Mouse (Mus musculus) MEL (cell line): ENCODE data around the gene Elk4. TPM values are rescaled to one million over a fixed set of nuclear protein-coding genes. Genes with fewer than 3 reads are reported as not detected.

Experiments
- DNase-seq: peaks from one replicate; pipeline ENCODE4 v3.0.0; 2011; ENCODE audit warnings: low read depth, low spot score
- H3K27ac ChIP-seq: 2 replicates; pipeline ENCODE4 v1.5.1; 2012; ENCODE audit warnings: low read depth, mild to moderate bottlenecking, control low read depth, low read length, moderate library complexity; ENCODE audit not compliant: control insufficient read depth
- H3K27me3 ChIP-seq, 2 experiments: fragments of 150-350 bp in 1 of 2; sonication (generic) in 1 of 2; 2 replicates each; pipeline ENCODE4 v1.6.1; 2012; ENCODE audit warnings: low read length in 2 of 2, mild to moderate bottlenecking in 2 of 2, improper control_type of control experiment in 1 of 2, moderate library complexity in 1 of 2; ENCODE audit not compliant: insufficient read depth in 2 of 2, control insufficient read depth in 1 of 2
- H3K36me3 ChIP-seq, 2 experiments: 2 replicates each; pipeline ENCODE4 v1.6.1; 2012 to 2014; ENCODE audit warnings: low read length in 2 of 2, improper control_type of control experiment in 1 of 2, inconsistent platforms in 1 of 2, mild to moderate bottlenecking in 1 of 2; ENCODE audit not compliant: insufficient read depth in 2 of 2, control insufficient read depth in 1 of 2
- H3K4me1 ChIP-seq, 2 experiments: fragments of 150-350 bp in 1 of 2; sonication (generic) in 1 of 2; 2 replicates each; pipeline ENCODE4 v1.6.1; 2012; ENCODE audit warnings: low read length in 2 of 2, improper control_type of control experiment in 1 of 2, mild to moderate bottlenecking in 1 of 2; ENCODE audit not compliant: insufficient read depth in 2 of 2, control insufficient read depth in 1 of 2
- H3K4me3 ChIP-seq, 2 experiments: fragments of 150-350 bp in 1 of 2; sonication (generic) in 1 of 2; 2 replicates each; pipeline ENCODE4 v1.5.1; 2012; ENCODE audit warnings: low read depth in 2 of 2, low read length in 2 of 2, mild to moderate bottlenecking in 2 of 2, moderate library complexity in 2 of 2, control low read depth in 1 of 2, improper control_type of control experiment in 1 of 2; ENCODE audit not compliant: control insufficient read depth in 1 of 2, insufficient read depth in 1 of 2
- H3K79me2 ChIP-seq: 2 replicates; pipeline ENCODE4 v1.6.1; 2012; ENCODE audit warnings: mild to moderate bottlenecking, low read length, moderate library complexity; ENCODE audit not compliant: control insufficient read depth, poor library complexity, insufficient read depth
- H3K9ac ChIP-seq: 2 replicates; pipeline ENCODE4 v1.6.1; 2012; ENCODE audit warnings: low read depth, mild to moderate bottlenecking, control low read depth, low read length, moderate library complexity; ENCODE audit not compliant: control insufficient read depth, poor library complexity, severe bottlenecking
- H3K9me3 ChIP-seq: fragments of 150-350 bp; sonication (generic); replicated peaks from 2 replicates; pipeline ENCODE4 v1.6.1; 2012; ENCODE audit warnings: mild to moderate bottlenecking, low read length, improper control_type of control experiment, moderate library complexity; ENCODE audit not compliant: insufficient read depth
- BHLHE40 ChIP-seq: IDR thresholded peaks from 2 replicates; pipeline ENCODE4 v1.6.1; 2012; ENCODE audit warnings: low read depth, mild to moderate bottlenecking, inconsistent platforms, low read length, improper control_type of control experiment, borderline replicate concordance
- CHD2 ChIP-seq: IDR thresholded peaks from 2 replicates; pipeline ENCODE4 v1.6.1; 2011; ENCODE audit warnings: low read length, improper control_type of control experiment
- CTCF ChIP-seq, 3 experiments: IDR thresholded peaks in 2 of 3; conservative IDR thresholded peaks in 1 of 3; 2 replicates each; pipeline ENCODE4 v1.5.1; 2011 to 2012; ENCODE audit warnings: low read length in 3 of 3, low read depth in 2 of 3, mild to moderate bottlenecking in 2 of 3, improper control_type of control experiment in 1 of 3, inconsistent platforms in 1 of 3, mixed read lengths in 1 of 3, moderate library complexity in 1 of 3; ENCODE audit not compliant: control insufficient read depth in 1 of 3, insufficient read depth in 1 of 3, poor library complexity in 1 of 3, severe bottlenecking in 1 of 3
- E2F4 ChIP-seq: IDR thresholded peaks from 2 replicates; pipeline ENCODE4 v1.6.1; 2011; ENCODE audit warnings: low read depth, low read length, improper control_type of control experiment, borderline replicate concordance
- EP300 ChIP-seq, 2 experiments: IDR thresholded peaks; 2 replicates each; pipeline ENCODE4 v1.6.1; 2011; ENCODE audit warnings: improper control_type of control experiment in 2 of 2, low read length in 2 of 2, low read depth in 1 of 2, mild to moderate bottlenecking in 1 of 2
- GATA1 ChIP-seq: IDR thresholded peaks from 2 replicates; pipeline ENCODE4 v1.6.1; 2011; ENCODE audit warnings: low read depth, low read length, improper control_type of control experiment
- HCFC1 ChIP-seq: IDR thresholded peaks from 2 replicates; pipeline ENCODE4 v1.6.1; 2012; ENCODE audit warnings: low read depth, mild to moderate bottlenecking, inconsistent platforms, low read length, improper control_type of control experiment, moderate library complexity
- MYB ChIP-seq: IDR thresholded peaks from 2 replicates; pipeline ENCODE4 v1.6.1; 2011; ENCODE audit warnings: mild to moderate bottlenecking, low read depth, low read length, improper control_type of control experiment
- MYC ChIP-seq: IDR thresholded peaks from 2 replicates; pipeline ENCODE4 v1.6.1; 2011; ENCODE audit warnings: low read depth, mild to moderate bottlenecking, low read length, improper control_type of control experiment, moderate library complexity
- POLR2A ChIP-seq, 2 experiments: IDR thresholded peaks; 2 replicates each; pipeline ENCODE4 v1.6.1; 2011 to 2012; ENCODE audit warnings: low read length in 2 of 2, mild to moderate bottlenecking in 2 of 2, control low read depth in 1 of 2, improper control_type of control experiment in 1 of 2, low read depth in 1 of 2, moderate library complexity in 1 of 2; ENCODE audit not compliant: control insufficient read depth in 1 of 2, insufficient read depth in 1 of 2, poor library complexity in 1 of 2
- POLR2AphosphoS2 ChIP-seq: IDR thresholded peaks from 2 replicates; pipeline ENCODE4 v1.6.1; 2011; ENCODE audit warnings: low read length, improper control_type of control experiment
- POLR2AphosphoS5 ChIP-seq: IDR thresholded peaks from 2 replicates; pipeline ENCODE4 v1.6.1; 2012; ENCODE audit warnings: low read depth, borderline replicate concordance, mild to moderate bottlenecking, inconsistent platforms, low read length, moderate library complexity, mixed read lengths
- RCOR1 ChIP-seq: IDR thresholded peaks from 2 replicates; pipeline ENCODE4 v1.6.1; 2012; ENCODE audit warnings: low read depth, mild to moderate bottlenecking, inconsistent platforms, low read length, improper control_type of control experiment
- TAL1 ChIP-seq: IDR thresholded peaks from 2 replicates; pipeline ENCODE4 v1.6.1; 2012; ENCODE audit warnings: mild to moderate bottlenecking, inconsistent platforms, low read length, moderate library complexity, mixed read lengths
- TBP ChIP-seq: IDR thresholded peaks from 2 replicates; pipeline ENCODE4 v1.8.0; 2011; ENCODE audit warnings: low read depth, low read length, improper control_type of control experiment
- UBTF ChIP-seq: IDR thresholded peaks from 2 replicates; pipeline ENCODE4 v1.6.1; 2012; ENCODE audit warnings: low read depth, mild to moderate bottlenecking, inconsistent platforms, low read length, improper control_type of control experiment, moderate library complexity, borderline replicate concordance; ENCODE audit not compliant: insufficient read depth
- USF1 ChIP-seq: IDR thresholded peaks from 2 replicates; pipeline ENCODE4 v1.6.1; 2014; ENCODE audit warnings: low read depth, mild to moderate bottlenecking, inconsistent platforms, low read length, improper control_type of control experiment, moderate library complexity
- USF2 ChIP-seq, 2 experiments: IDR thresholded peaks; 2 replicates each; pipeline ENCODE4 v1.6.1; 2011 to 2012; ENCODE audit warnings: improper control_type of control experiment in 2 of 2, low read length in 2 of 2, borderline replicate concordance in 1 of 2, inconsistent platforms in 1 of 2, low read depth in 1 of 2, mild to moderate bottlenecking in 1 of 2; ENCODE audit not compliant: insufficient read depth in 1 of 2
- ZNF384 ChIP-seq: IDR thresholded peaks from 2 replicates; pipeline ENCODE4 v1.6.1; 2012; ENCODE audit warnings: low read depth, mild to moderate bottlenecking, inconsistent platforms, low read length, improper control_type of control experiment
- polyA plus RNA-seq, 2 experiments: library from polyadenylated mRNA; stranded (reverse) in 1 of 2; unstranded in 1 of 2; fragments of >175 nt in 1 of 2; fragments of >200 nt in 1 of 2; gene quantifications; 2 replicates each; pipeline versions ENCODE4 v1.2.1 to v1.2.4; 2012; ENCODE audit warnings: low replicate concordance in 2 of 2, low read depth in 1 of 2; ENCODE audit not compliant: insufficient read length in 2 of 2, insufficient read depth in 1 of 2, missing spikeins in 1 of 2
- total RNA-seq: library from RNA; depleted of rRNA; stranded (reverse); fragments of 300-350 nt; gene quantifications from 2 replicates; pipeline ENCODE4 v1.2.3, GENCODE M21; 2012

Elk4 gene
- total and polyA plus RNA-seq, 3 experiments: 19.4 to 191 (median 20.3) TPM

DNA sequence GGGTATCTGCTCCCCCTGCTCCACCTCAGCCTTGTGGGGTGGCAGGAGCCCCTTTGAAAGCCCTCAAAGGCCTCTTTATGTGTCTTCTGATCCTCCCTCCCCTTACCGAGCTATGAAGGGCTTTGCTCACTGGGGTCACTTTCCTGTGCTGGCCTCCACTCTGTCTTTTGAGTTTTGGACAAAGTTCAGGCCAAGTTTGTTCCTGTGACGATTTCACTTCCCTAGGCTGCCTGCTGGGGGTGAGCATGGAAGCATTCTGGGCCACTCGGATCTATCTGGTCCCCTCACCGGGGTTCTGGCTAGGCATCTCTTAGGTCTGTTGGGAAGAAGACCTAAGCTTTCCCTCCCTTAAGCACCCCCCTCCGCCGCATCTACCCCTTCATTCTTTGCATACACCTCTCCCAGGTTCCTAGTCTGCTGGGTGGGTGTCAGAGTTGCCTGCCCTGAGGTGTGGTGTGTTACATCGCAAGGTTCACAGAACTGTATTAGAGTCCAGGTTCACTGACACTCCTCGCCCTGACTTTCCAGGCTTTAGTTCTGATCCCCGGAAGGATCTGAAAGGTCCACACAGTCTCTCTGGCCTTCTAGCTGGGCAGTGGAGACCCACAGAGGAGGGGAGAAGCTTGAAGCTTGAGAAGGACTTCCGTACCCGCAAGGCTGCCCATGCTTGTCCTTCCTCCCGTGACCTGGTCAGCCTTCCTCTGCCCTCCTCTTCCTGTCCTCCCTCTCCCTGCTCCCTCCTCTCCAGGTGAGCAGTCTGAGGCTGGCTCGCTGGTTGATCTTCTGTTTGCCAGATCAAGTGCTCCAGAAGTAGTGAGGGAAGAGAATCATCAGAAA is 34.7 kb upstream of the Elk4 start:
- H3K36me3 ChIP-seq: peaks cover 3 to 15% of the 10 kb centered on the region in 2 experiments
- no peaks in the 10 kb centered on the region for H3K9me3 ChIP-seq
- DNase-seq: no peak
- H3K27me3 ChIP-seq: no peaks in the 10 kb centered on the region
- peaks cover 68% of the 10 kb centered on the region for H3K79me2 ChIP-seq
- H3K4me1 ChIP-seq: peaks cover 11 to 13% of the 10 kb centered on the region in 2 experiments
- TF ChIP-seq MYC (no peak), HCFC1 (no peak), POLR2AphosphoS5 (no peak), TAL1 (no peak), ZNF384 (no peak)
- H3K4me3 ChIP-seq: no peak overlapping the region
- H3K9ac ChIP-seq: no peak overlapping the region
- no peak overlapping the region for H3K27ac ChIP-seq

DNA sequence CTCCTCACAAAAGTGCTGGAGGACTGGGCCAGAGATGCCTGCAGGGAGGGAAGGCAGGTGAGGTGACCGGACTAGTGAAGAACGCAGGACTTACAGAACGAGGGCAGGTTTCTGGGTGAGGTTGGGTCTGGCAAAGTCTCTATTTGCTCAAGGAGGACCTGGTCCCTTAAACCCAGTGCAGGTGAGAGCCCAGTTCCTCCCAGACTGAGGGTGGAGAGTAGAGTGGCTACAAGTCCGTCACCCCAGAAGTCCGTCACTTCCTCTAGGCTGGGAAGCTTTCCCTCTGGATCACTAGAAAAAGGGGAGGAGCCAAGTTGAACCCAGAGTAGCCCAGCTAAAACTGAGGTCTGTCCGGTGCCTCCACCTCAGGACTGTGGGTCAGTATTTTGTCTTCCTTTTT is 33.4 kb upstream of the Elk4 start:
- Histone ChIP-seq H3K36me3 (peaks cover 0 to 18% of the 10 kb centered on the region in 2 experiments; a peak in 3 of 4 replicates), H3K4me3 (no peak overlapping the region), H3K27ac (no peak overlapping the region), H3K4me1 (peaks cover 5 to 10% of the 10 kb centered on the region in 2 experiments; a peak in 2 of 4 replicates), H3K27me3 (no peaks in the 10 kb centered on the region), H3K9ac (no peak overlapping the region), H3K9me3 (no peaks in the 10 kb centered on the region), H3K79me2 (peaks cover 56% of the 10 kb centered on the region)
- TF ChIP-seq E2F4 (no peak), USF2 (IDR thresholded peaks at IDR 0.05; ENCODE audit: borderline replicate concordance in 1 of 2, insufficient read depth in 1 of 2, low read depth in 1 of 2, low read length in 2 of 2) (no peak), POLR2A (IDR thresholded peaks at IDR 0.05; ENCODE audit: control insufficient read depth in 1 of 2, insufficient read depth in 1 of 2, low read depth in 1 of 2, low read length in 2 of 2, poor library complexity in 1 of 2) (no peak)
- DNase-seq: no peak

DNA sequence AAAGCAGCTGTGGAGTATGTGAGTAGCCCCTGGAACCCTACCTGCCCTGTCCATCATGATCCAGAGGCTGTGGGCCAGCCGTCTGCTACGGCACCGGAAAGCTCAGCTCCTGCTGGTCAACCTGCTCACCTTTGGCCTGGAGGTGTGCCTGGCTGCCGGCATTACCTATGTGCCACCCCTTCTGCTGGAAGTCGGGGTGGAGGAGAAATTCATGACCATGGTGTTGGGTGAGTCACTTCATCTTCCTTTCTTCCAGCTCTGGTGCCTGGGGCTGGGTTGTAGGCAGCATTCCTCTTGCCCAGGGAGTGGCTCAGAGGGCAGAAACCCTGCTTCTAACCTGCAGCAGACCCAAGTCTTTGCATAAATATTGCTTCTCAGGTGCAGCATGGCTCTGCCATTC is 30.5 kb upstream of the Elk4 start:
- peaks cover 2 to 10% of the 10 kb centered on the region in 2 experiments; a peak in 2 of 4 replicates for H3K4me1 ChIP-seq
- no peak overlapping the region for H3K9ac ChIP-seq
- H3K27me3 ChIP-seq: no peaks in the 10 kb centered on the region
- no peak overlapping the region for H3K4me3 ChIP-seq
- no peak overlapping the region for H3K27ac ChIP-seq
- peaks cover 31% of the 10 kb centered on the region for H3K79me2 ChIP-seq
- H3K36me3 ChIP-seq: peaks cover 0 to 13% of the 10 kb centered on the region in 2 experiments; a peak in 3 of 4 replicates
- no peaks in the 10 kb centered on the region for H3K9me3 ChIP-seq
- no peak for DNase-seq
- TF ChIP-seq TBP (no peak), POLR2AphosphoS2 (no peak), GATA1 (no peak), RCOR1 (no peak), BHLHE40 (no peak), USF2 (IDR thresholded peaks at IDR 0.05; ENCODE audit: borderline replicate concordance in 1 of 2, insufficient read depth in 1 of 2, low read depth in 1 of 2, low read length in 2 of 2) (no peak), UBTF (no peak), MYB (no peak), POLR2AphosphoS5 (no peak), USF1 (no peak), CHD2 (no peak), CTCF (IDR thresholded peaks at IDR 0.05 in 2 of 3, conservative IDR thresholded peaks at IDR 0.05 in 1 of 3; ENCODE audit: control insufficient read depth in 1 of 3, insufficient read depth in 1 of 3, low read depth in 2 of 3, low read length in 3 of 3, poor library complexity in 1 of 3, severe bottlenecking in 1 of 3) (no peak), MYC (no peak), EP300 (IDR thresholded peaks at IDR 0.05; ENCODE audit: low read depth in 1 of 2, low read length in 2 of 2) (no peak)
